Mouse (Mus musculus): Measurements from ENCODE around the gene Slc25a1.

Gene Slc25a1

DNA sequence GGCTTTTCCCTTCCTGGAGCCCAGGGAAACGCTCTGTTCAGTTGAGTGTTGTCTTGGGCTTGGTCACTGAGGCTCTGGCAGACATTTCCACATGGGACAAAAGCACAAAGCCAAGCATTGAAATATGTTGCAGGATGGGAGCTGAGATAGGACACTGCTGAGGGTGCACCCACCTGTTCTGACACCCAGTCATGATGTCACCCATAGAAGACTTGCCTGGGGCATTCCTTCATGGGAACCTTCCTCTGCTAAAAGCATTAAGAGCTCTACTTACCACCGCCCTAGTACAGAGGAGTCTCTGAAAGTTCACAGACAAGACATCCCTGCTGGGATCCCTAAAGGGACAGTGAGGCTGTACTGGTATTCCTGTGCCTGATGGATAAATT lies 37.7 kb downstream of the Slc25a1 start:
- peaks cover 4% of the 10 kb centered on the region; the same call in 1 of the 2 replicates for H3K27me3 ChIP-seq (ENCODE audit: insufficient read depth, low read length)
- H3K4me1 ChIP-seq (replicated peaks; ENCODE audit: low read depth, low read length) = peaks cover 36% of the 10 kb centered on the region
- H3K36me3 ChIP-seq (ENCODE audit: insufficient read depth, low read length) = peaks cover 24% of the 10 kb centered on the region
- H3K4me3 ChIP-seq (replicated peaks; ENCODE audit: low read length) = peak overlapping the region; percentile 93
- H3K9me3 ChIP-seq (ENCODE audit: low read length) = no peaks in the 10 kb centered on the region
- TF ChIP-seq NANOG (IDR thresholded peaks at IDR 0.05; ENCODE audit: borderline replicate concordance, low read length) (no peak), CTCF (conservative IDR thresholded peaks at IDR 0.05; ENCODE audit: low read length) (no peak), POU5F1 (IDR thresholded peaks at IDR 0.05; ENCODE audit: borderline replicate concordance, low read length) (no peak)

DNA sequence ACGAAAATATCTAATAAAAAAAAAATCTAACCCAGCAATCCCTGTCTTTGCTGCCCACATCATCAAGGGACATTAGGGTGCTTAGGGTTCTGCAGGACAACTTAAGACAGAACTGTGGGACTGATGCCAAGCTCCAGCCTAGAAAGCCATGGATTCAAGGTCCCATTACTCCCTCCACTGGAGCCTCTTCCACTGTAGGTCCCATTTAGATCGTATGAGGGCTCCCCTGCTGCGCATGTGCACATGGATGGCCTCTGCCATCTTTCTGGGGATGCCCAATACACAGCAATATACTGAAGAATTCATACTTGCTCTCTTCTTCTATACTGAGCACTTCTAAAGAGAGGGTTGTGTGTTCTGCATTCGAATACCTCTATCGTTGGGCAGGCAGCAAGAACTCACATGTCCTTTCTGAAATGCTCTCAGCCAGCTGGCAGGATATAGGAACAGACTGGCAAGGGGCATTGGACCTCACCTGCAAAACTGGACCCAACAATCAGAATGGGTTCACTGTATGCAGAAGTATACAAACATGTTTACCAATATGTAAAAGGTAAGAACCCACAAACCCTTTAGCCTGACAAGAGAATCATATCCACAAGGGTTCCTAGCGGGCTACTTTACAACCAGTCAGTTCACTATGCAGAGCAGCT lies 38.2 kb downstream of the Slc25a1 start:
- Histone ChIP-seq H3K36me3 (ENCODE audit: insufficient read depth, low read length) (peaks cover 24% of the 10 kb centered on the region), H3K4me1 (replicated peaks; ENCODE audit: low read depth, low read length) (peaks cover 41% of the 10 kb centered on the region), H3K4me3 (replicated peaks; ENCODE audit: low read length) (peak overlapping the region; percentile 93), H3K27me3 (ENCODE audit: insufficient read depth, low read length) (no peaks in the 10 kb centered on the region), H3K9me3 (ENCODE audit: low read length) (no peaks in the 10 kb centered on the region)
- TF ChIP-seq POU5F1 (IDR thresholded peaks at IDR 0.05; ENCODE audit: borderline replicate concordance, low read length) (no peak), NANOG (IDR thresholded peaks at IDR 0.05; ENCODE audit: borderline replicate concordance, low read length) (no peak), CTCF (conservative IDR thresholded peaks at IDR 0.05; ENCODE audit: low read length) (no peak)

DNA sequence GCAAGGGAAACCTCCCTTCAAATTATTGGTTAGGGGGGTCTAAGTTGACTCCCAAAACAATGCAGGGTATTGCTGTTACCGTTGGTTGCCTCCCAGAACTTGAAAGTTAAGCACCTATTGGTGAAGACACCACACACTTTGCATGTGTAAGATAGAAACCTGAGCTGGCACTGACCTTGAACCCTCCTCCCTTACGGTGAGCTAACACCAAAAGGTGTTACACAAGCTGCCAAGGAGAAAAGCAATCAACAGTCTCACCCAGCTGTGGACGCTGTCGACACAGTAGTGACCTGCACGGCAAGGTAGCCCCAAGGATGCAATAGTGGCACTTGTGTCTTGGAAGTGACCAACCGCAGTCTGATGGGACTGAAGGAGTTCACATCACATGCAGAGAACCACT lies 43.9 kb downstream of the Slc25a1 start:
- H3K36me3 ChIP-seq (ENCODE audit: insufficient read depth, low read length) = peaks cover 55% of the 10 kb centered on the region
- peaks cover 45% of the 10 kb centered on the region for H3K4me1 ChIP-seq (replicated peaks; ENCODE audit: low read depth, low read length)
- 0 out of 2 replicates have a peak overlapping the region, but pooled peaks have one; percentile 5 for H3K4me3 ChIP-seq (replicated peaks; ENCODE audit: low read length)
- no peak for TF ChIP-seq NANOG (IDR thresholded peaks at IDR 0.05; ENCODE audit: borderline replicate concordance, low read length)
- no peak for TF ChIP-seq POU5F1 (IDR thresholded peaks at IDR 0.05; ENCODE audit: borderline replicate concordance, low read length)
- no peak for TF ChIP-seq CTCF (conservative IDR thresholded peaks at IDR 0.05; ENCODE audit: low read length)
- no peaks in the 10 kb centered on the region for H3K9me3 ChIP-seq (ENCODE audit: low read length)
- no peaks in the 10 kb centered on the region for H3K27me3 ChIP-seq (ENCODE audit: insufficient read depth, low read length)

DNA sequence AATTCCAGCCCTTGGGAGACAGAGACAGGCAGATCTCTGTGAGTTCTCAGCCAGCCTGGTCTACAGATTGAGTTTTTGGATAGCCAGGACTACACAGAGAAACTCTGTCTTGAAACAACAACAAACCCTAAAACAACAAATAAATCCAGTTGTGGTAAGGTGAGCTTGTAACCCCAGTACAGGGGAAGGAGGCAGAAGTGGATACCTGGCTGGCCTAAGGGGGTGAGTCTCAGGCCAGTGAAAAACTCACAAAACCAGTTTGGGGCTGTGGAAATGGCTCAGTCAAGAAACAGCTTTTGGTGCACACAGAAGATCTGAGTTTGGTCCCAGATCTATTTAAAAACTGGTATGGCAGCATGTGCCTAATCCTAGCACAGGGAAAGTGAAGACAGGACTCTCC lies 45.8 kb downstream of the Slc25a1 start:
- Histone ChIP-seq H3K36me3 (ENCODE audit: insufficient read depth, low read length) (peaks cover 64% of the 10 kb centered on the region), H3K27me3 (ENCODE audit: insufficient read depth, low read length) (no peaks in the 10 kb centered on the region), H3K4me3 (replicated peaks; ENCODE audit: low read length) (no peak overlapping the region), H3K4me1 (replicated peaks; ENCODE audit: low read depth, low read length) (peaks cover 45% of the 10 kb centered on the region), H3K9me3 (ENCODE audit: low read length) (no peaks in the 10 kb centered on the region)
- TF ChIP-seq NANOG (IDR thresholded peaks at IDR 0.05; ENCODE audit: borderline replicate concordance, low read length) = no peak
- no peak for TF ChIP-seq POU5F1 (IDR thresholded peaks at IDR 0.05; ENCODE audit: borderline replicate concordance, low read length)
- TF ChIP-seq CTCF (conservative IDR thresholded peaks at IDR 0.05; ENCODE audit: low read length) = no peak

DNA sequence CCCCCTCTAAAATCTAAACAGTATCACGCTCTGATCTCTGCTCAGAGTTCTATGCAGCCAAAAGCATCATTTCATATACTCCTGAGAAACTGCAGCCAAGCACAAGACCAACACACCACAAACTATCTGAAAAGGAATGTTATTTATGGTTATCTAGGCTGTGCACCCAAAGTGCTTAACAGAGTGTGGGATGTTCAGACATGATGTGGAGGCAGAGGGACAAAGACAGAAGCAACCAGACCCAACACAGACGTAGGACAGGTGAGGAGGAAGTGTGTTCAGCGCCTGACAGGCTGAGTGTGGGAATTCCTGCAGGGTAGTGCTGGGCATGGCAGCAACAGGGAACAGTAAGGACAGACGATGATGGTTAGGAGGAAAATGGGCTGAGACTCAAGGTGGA lies 48.4 kb downstream of the Slc25a1 start:
- Histone ChIP-seq H3K9me3 (ENCODE audit: low read length) (no peaks in the 10 kb centered on the region), H3K27me3 (ENCODE audit: insufficient read depth, low read length) (no peaks in the 10 kb centered on the region), H3K4me1 (replicated peaks; ENCODE audit: low read depth, low read length) (peaks cover 26% of the 10 kb centered on the region), H3K4me3 (replicated peaks; ENCODE audit: low read length) (no peak overlapping the region), H3K36me3 (ENCODE audit: insufficient read depth, low read length) (peaks cover 54% of the 10 kb centered on the region)
- TF ChIP-seq POU5F1 (IDR thresholded peaks at IDR 0.05; ENCODE audit: borderline replicate concordance, low read length) (no peak), CTCF (conservative IDR thresholded peaks at IDR 0.05; ENCODE audit: low read length) (no peak), NANOG (IDR thresholded peaks at IDR 0.05; ENCODE audit: borderline replicate concordance, low read length) (no peak)

DNA sequence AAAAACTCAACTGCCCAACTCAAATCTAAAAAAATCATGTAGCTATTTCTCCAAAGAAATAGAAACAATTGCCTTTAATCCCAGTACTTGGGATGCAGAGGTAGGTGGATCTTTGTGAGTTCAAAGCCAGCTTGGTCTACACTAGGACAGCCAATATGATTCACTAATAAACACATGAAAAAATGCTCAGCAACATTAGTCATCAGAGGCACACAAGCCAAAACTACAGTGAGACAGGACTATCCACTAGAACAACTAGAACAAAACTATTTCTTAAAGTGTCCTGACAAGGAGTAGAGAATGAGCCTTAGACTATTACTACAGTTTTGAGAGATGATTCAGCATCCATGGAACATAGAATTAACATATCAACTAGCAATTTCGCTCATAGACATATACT lies 51.9 kb downstream of the Slc25a1 start:
- no peaks in the 10 kb centered on the region for H3K27me3 ChIP-seq (ENCODE audit: insufficient read depth, low read length)
- H3K4me3 ChIP-seq (replicated peaks; ENCODE audit: low read length) = no peak overlapping the region
- TF ChIP-seq NANOG (IDR thresholded peaks at IDR 0.05; ENCODE audit: borderline replicate concordance, low read length) = no peak
- no peak for TF ChIP-seq POU5F1 (IDR thresholded peaks at IDR 0.05; ENCODE audit: borderline replicate concordance, low read length)
- TF ChIP-seq CTCF (conservative IDR thresholded peaks at IDR 0.05; ENCODE audit: low read length) = no peak
- no peaks in the 10 kb centered on the region for H3K9me3 ChIP-seq (ENCODE audit: low read length)
- H3K4me1 ChIP-seq (replicated peaks; ENCODE audit: low read depth, low read length) = peaks cover 7% of the 10 kb centered on the region; the same call in 1 of the 2 replicates
- peaks cover 55% of the 10 kb centered on the region for H3K36me3 ChIP-seq (ENCODE audit: insufficient read depth, low read length)

Measured in E14TG2a.4 (cell line).